Mouse (Mus musculus) heart, adult 2 months (tissue): ENCODE results near the gene Cxcl9. TPM values are rescaled to one million over a fixed set of nuclear protein-coding genes. Genes with fewer than 3 reads are reported as not detected.
"Not testable (repeated sequence)": the region's sequence is repeated elsewhere in the genome, so short reads cannot be mapped to it uniquely, and the experiment has no call there.

Source experiments
- DNase-seq, 2 experiments: peaks; one replicate each; pipeline ENCODE4 v3.0.0; 2021
- H3K27ac ChIP-seq: fragments of 200-600 bp; 2 replicates; pipeline ENCODE4 v1.8.1; 2022
- H3K27me3 ChIP-seq: fragments of 200-500 bp; 2 replicates; pipeline ENCODE4 v1.6.1; 2012; ENCODE audit warnings: mild to moderate bottlenecking, low read length, inconsistent platforms, mixed read lengths; ENCODE audit not compliant: control insufficient read depth, insufficient read depth
- H3K36me3 ChIP-seq: fragments of 200-500 bp; 2 replicates; pipeline ENCODE4 v1.6.1; 2012; ENCODE audit warnings: low read length, inconsistent platforms; ENCODE audit not compliant: control insufficient read depth, insufficient read depth
- H3K4me1 ChIP-seq: fragments of 200-500 bp; 2 replicates; pipeline ENCODE4 v1.6.1; 2011; ENCODE audit warnings: low read length; ENCODE audit not compliant: control insufficient read depth, insufficient read depth
- H3K4me3 ChIP-seq: fragments of 200-600 bp; 2 replicates; pipeline ENCODE4 v1.8.1; 2022
- H3K79me2 ChIP-seq: fragments of 200-500 bp; replicated peaks from 2 replicates; pipeline ENCODE4 v1.6.1; 2012; ENCODE audit warnings: mild to moderate bottlenecking, inconsistent platforms, low read length, moderate library complexity, mixed read lengths; ENCODE audit not compliant: control insufficient read depth, insufficient read depth
- H3K9ac ChIP-seq: fragments of 200-500 bp; 2 replicates; pipeline ENCODE4 v1.6.1; 2012; ENCODE audit warnings: low read depth, mild to moderate bottlenecking, control low read depth, inconsistent platforms, low read length, mixed read lengths
- CTCF ChIP-seq: fragments of 200-600 bp; IDR thresholded peaks from 2 replicates; pipeline ENCODE4 v1.8.1; 2022; ENCODE audit warnings: antibody characterized with exemption, mild to moderate bottlenecking, moderate library complexity
- EP300 ChIP-seq: fragments of 200-500 bp; IDR thresholded peaks from 2 replicates; pipeline ENCODE4 v1.6.1; 2011; ENCODE audit warnings: low read depth, low read length, control low read depth; ENCODE audit not compliant: insufficient read depth
- POLR2A ChIP-seq: fragments of 200-500 bp; IDR thresholded peaks from 2 replicates; pipeline ENCODE4 v1.6.1; 2011; ENCODE audit warnings: mild to moderate bottlenecking, low read depth, low read length, control low read depth; ENCODE audit not compliant: insufficient read depth
- WGBS: fragments of 180-500 bp; shearing (Covaris S2); methylation state at CpG from one replicate; pipeline ENCODE4 v1.1.7; 2018; 5-methylcytosine and 5-hydroxymethylcytosine counted together
- intact Hi-C: fragments of 180-260 bp; cut with DNase I; formaldehyde crosslinking; loops from one replicate; pipeline ENCODE4 v1.15.1; 2025
- polyA plus RNA-seq: library from polyadenylated mRNA; depleted of rRNA; stranded (reverse); fragments of >200 nt; gene quantifications from 2 replicates; pipeline ENCODE4 v1.2.3, GENCODE M21; 2012
- total RNA-seq, 2 experiments: library from RNA; stranded (reverse); gene quantifications; 2 replicates each; pipeline ENCODE4 v1.2.3; 2021

Gene Cxcl9
- total and polyA plus RNA-seq, 3 experiments, result 2.8 to 21.0 (median 3.0) TPM

DNA sequence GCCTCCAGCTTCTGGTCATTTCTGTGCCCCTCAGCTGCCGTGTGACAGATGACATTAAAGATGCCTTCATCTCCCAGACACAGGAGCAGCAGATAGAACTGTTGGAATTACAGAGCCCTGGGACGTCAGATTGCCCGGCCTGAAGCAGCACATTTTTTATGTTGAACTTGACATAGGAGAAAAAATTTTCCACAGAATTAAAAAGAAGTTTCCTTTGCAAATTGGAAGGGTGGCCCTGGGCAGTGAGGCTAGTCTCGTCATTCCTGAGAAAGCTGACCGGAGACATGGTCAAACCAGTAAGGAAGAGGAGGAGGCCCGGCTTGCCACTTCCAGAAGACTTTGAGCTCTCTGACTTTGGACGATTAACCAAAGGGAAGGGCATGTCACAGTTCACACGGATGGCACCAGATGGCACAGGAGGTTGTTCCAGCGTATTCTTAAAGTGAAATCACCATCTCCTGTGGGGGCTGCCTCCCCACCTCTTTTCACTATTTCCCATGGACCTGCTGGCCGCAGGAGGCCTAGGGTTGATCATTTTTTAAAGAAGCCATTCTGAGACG, 37.3 kb upstream of the Cxcl9 start:
- no peaks in the 10 kb centered on the region for H3K27me3 ChIP-seq
- no peak overlapping the region for H3K9ac ChIP-seq
- no peak overlapping the region for H3K27ac ChIP-seq
- DNase-seq, result no peak
- H3K36me3 ChIP-seq, result no peaks in the 10 kb centered on the region
- no peaks in the 10 kb centered on the region for H3K79me2 ChIP-seq
- TF ChIP-seq EP300 (no peak), POLR2A (no peak), CTCF (no peak)
- intact Hi-C loops, result no loop called here
- 85% methylated on average over 11 of the region's 11 CpGs for WGBS
- no peak overlapping the region for H3K4me3 ChIP-seq
- peaks cover 4% of the 10 kb centered on the region for H3K4me1 ChIP-seq

DNA sequence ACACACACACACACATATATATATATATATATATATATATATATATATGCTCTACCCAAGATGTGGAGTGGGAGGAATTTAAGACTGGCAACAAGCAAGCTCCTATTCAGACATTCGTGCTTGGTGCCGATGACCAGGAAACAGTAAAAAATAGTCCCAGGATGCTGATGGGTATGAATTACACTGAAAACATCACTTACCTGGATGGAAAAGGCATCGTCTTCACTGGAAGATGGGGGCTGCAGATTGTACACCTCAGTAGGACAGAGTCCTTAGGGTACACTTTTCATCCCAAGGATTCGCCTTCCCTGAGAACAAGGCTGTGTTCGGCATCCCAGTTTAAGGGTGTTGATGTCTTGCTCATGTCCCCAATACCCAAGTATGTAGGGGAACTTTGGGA, 36.1 kb upstream of the Cxcl9 start:
- Histone ChIP-seq H3K27ac (no peak overlapping the region), H3K79me2 (no peaks in the 10 kb centered on the region), H3K36me3 (no peaks in the 10 kb centered on the region), H3K4me1 (peaks cover 4% of the 10 kb centered on the region), H3K4me3 (no peak overlapping the region), H3K9ac (no peak overlapping the region), H3K27me3 (no peaks in the 10 kb centered on the region)
- intact Hi-C loops, result no loop called here
- WGBS, result 89% methylated on average over 5 of the region's 5 CpGs
- TF ChIP-seq EP300 (no peak), CTCF (no peak), POLR2A (no peak)
- no peak for DNase-seq

DNA sequence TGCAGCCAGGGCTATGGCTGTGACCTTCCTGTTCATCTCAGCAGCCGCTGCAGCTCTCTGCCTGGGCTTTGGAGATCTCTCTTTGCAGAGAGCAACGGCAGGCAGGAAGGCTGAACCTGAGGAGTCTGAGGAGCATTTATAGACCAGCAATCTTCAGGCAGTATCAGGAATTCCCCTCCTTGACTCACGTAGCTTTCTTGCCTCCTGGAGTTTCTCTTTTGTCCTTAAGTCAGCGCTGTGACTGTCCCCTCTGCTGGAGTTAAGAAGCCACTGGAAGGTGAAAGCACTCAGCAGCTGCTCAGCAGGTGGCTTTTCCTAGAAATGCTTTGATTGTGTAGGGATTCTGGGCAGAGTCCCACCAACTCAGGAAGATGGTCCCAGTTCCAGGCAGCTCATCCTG, 35.3 kb upstream of the Cxcl9 start:
- DNase-seq, result no peak
- Histone ChIP-seq H3K9ac (no peak overlapping the region), H3K4me3 (no peak overlapping the region), H3K4me1 (peaks cover 4% of the 10 kb centered on the region), H3K79me2 (no peaks in the 10 kb centered on the region), H3K36me3 (no peaks in the 10 kb centered on the region), H3K27ac (no peak overlapping the region), H3K27me3 (no peaks in the 10 kb centered on the region)
- intact Hi-C loops, result no loop called here
- no peak for TF ChIP-seq CTCF
- TF ChIP-seq EP300, result no peak
- no peak for TF ChIP-seq POLR2A
- WGBS, result 13% methylated on average over 4 of the region's 4 CpGs

DNA sequence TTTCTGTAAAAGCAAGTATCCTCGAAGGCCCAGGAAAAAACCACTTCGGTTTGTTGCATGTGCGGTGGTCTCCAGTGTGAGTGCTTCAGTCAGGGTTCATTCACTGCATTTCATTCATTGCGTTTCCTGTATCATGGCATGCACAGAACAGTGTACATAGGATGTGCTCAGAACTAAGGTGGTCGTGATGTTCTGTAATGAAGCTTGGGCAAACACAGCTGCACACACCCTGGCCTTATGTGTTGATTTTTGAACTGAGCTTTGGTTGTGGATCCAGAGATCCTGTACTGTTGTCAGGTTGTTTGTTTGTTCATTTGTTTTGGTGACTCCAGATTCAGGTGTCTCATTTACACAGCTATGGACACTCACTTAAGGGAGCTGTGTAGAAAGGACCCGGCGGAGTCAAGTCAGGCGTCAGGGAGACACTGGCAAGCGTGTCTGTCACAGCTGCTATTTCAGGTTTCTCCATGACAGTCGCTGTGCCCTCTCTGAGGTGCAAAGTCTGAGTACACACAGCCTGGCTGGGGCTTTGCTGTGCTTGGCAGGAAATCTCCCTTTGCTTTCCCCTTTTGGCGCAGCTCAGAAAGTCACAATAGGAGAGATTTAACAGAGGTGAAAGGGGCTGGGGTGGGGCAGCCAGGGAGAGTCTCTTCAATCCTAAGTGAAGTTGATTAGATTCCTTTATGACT, 31.0 kb upstream of the Cxcl9 start:
- Histone ChIP-seq H3K36me3 (no peaks in the 10 kb centered on the region), H3K4me3 (no peak overlapping the region), H3K79me2 (no peaks in the 10 kb centered on the region), H3K4me1 (no peaks in the 10 kb centered on the region; the same call in 1 of the 2 replicates), H3K27ac (no peak overlapping the region; the same call in 1 of the 2 replicates), H3K9ac (no peak overlapping the region), H3K27me3 (no peaks in the 10 kb centered on the region)
- peak in 1 of 2 experiments; percentile 52 for DNase-seq
- intact Hi-C loops, result no loop called here
- TF ChIP-seq POLR2A (no peak), EP300 (no peak), CTCF (peak; percentile 27; the same call in 1 of the 2 replicates)
- 57% methylated on average over 11 of the region's 11 CpGs for WGBS

- TF ChIP-seq EP300 (no peak), POLR2A (no peak), CTCF (no peak)
- H3K36me3 ChIP-seq, result no peaks in the 10 kb centered on the region
- H3K4me3 ChIP-seq, result no peak overlapping the region
- no peak overlapping the region for H3K9ac ChIP-seq
- H3K4me1 ChIP-seq, result peaks cover under 1% of the 10 kb centered on the region
- H3K27me3 ChIP-seq, result no peaks in the 10 kb centered on the region
- DNase-seq, result no peak
- 16% methylated on average over 12 of the region's 12 CpGs for WGBS
- intact Hi-C loops, result no loop called here
- no peak overlapping the region for H3K27ac ChIP-seq
- no peaks in the 10 kb centered on the region for H3K79me2 ChIP-seq
Observed at GRCm38 (mm10) chr5:92358033-92358432, 30.2 kb upstream of the Cxcl9 start.

DNA sequence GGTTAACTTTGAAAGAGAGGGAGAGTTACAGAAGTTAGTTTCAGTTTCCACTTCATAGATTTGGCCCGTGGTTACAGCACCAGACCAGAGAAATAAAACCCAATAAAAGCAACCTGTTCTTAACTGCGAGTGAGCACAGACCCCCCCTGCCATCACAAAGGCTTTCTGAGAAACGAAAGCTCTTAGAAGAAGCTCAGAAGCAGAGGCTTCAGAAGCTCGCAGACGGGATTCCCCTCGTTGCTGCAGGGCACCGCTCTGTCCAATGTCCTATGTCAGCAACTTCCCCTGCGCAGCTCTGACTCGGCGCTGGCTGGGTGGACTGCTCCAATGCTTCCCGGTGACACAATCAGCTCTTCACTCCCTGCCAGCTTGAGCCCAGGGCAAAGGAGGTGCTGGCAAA, 25.6 kb upstream of the Cxcl9 start:
- intact Hi-C loops, result loop anchor here (5.0 kb wide), 1 partner anchor 41 kb away; the partner anchor contains the start of gene Sdad1
- Histone ChIP-seq H3K9ac (peak overlapping the region; percentile 54; the same call in 1 of the 2 replicates), H3K79me2 (no peaks in the 10 kb centered on the region), H3K36me3 (no peaks in the 10 kb centered on the region), H3K27ac (peak overlapping the region; percentile 78), H3K4me1 (peaks cover 7% of the 10 kb centered on the region), H3K27me3 (no peaks in the 10 kb centered on the region), H3K4me3 (peak overlapping the region; percentile 63)
- DNase-seq, result peak; percentile 70 to 80
- TF ChIP-seq EP300 (0 out of 2 replicates have a peak, but pooled peaks have one; percentile 14), POLR2A (peak; percentile 44; the same call in 1 of the 2 replicates), CTCF (no peak)
- WGBS, result 11% methylated on average over 11 of the region's 11 CpGs

DNA sequence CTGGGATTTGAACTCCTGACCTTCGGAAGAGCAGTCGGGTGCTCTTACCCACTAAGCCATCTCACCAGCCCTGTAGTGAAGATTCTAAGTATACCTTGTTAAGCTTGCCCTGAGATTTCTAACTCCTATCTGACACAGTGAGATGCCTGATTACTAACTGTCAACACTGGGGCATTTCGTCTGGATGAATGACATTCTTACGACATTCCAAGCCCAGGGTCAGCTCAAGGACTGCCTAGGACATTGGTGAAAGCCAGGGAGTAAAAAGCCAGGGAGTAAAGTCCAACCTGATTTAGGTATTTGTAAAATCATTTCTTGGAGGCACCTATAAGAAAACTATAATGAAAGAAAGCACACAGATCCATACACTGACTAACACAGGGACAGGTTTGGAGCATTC, 24.8 kb upstream of the Cxcl9 start:
- H3K79me2 ChIP-seq, DNase-seq, H3K27ac ChIP-seq, H3K27me3 ChIP-seq, H3K36me3 ChIP-seq, H3K4me1 ChIP-seq, H3K9ac ChIP-seq, H3K4me3 ChIP-seq: not testable (repeated sequence)
- intact Hi-C loops, result loop anchor here (5.0 kb wide), 1 partner anchor 40 kb away; the partner anchor contains the start of gene Sdad1
- WGBS, result 71% methylated on average over 4 of the region's 4 CpGs
